Mouse (Mus musculus) small intestine, adult 2 months (tissue): ENCODE measurements around the gene Zfp981. TPM values are rescaled to one million over a fixed set of nuclear protein-coding genes. Genes with fewer than 3 reads are reported as not detected.
A peak's percentile ranks its signal among the peaks of the same experiment; 100 is the strongest.
"Not testable (repeated sequence)": the region's sequence is repeated elsewhere in the genome, so short reads cannot be mapped to it uniquely, and the experiment has no call there.

Source experiments
- H3K27ac ChIP-seq: fragments of 200-500 bp; 2 replicates; pipeline ENCODE4 v1.5.1; 2012; ENCODE audit warnings: low read depth, low read length, control low read depth, inconsistent platforms; ENCODE audit not compliant: insufficient read depth
- H3K27me3 ChIP-seq: fragments of 200-500 bp; 2 replicates; pipeline ENCODE4 v1.6.1; 2012; ENCODE audit warnings: mild to moderate bottlenecking, moderate library complexity, low read length, inconsistent platforms; ENCODE audit not compliant: control insufficient read depth, insufficient read depth
- H3K36me3 ChIP-seq: fragments of 200-500 bp; 2 replicates; pipeline ENCODE4 v1.6.1; 2012; ENCODE audit warnings: mild to moderate bottlenecking, low read length, control low read depth, inconsistent platforms; ENCODE audit not compliant: control insufficient read depth, insufficient read depth
- H3K4me1 ChIP-seq: fragments of 200-500 bp; 2 replicates; pipeline ENCODE4 v1.6.1; 2012; ENCODE audit warnings: low read length, inconsistent platforms, mixed read lengths; ENCODE audit not compliant: control insufficient read depth, insufficient read depth, insufficient read length
- H3K4me3 ChIP-seq: fragments of 200-500 bp; 2 replicates; pipeline ENCODE4 v1.5.1; 2012; ENCODE audit warnings: low read depth, mild to moderate bottlenecking, control low read depth, inconsistent platforms, low read length, moderate library complexity
- CTCF ChIP-seq: fragments of 200-500 bp; IDR thresholded peaks from 2 replicates; pipeline ENCODE4 v1.5.1; 2012; ENCODE audit warnings: low read depth, mild to moderate bottlenecking, control low read depth, inconsistent platforms, low read length, moderate library complexity, mixed read lengths; ENCODE audit not compliant: insufficient replicate concordance, insufficient read length; ENCODE audit errors: extremely low read depth
- POLR2A ChIP-seq: fragments of 200-500 bp; IDR thresholded peaks from 2 replicates; pipeline ENCODE4 v1.6.1; 2012; ENCODE audit warnings: low read depth, mild to moderate bottlenecking, control low read depth, inconsistent platforms, low read length, moderate library complexity
- WGBS: fragments of 180-500 bp; shearing (Covaris S2); methylation state at CpG from one replicate; pipeline ENCODE4 v1.1.7; 2018; 5-methylcytosine and 5-hydroxymethylcytosine counted together
- polyA plus RNA-seq: library from polyadenylated mRNA; depleted of rRNA; stranded (reverse); fragments of >200 nt; gene quantifications from 2 replicates; pipeline ENCODE4 v1.2.3, GENCODE M21; 2012; rRNA removed

Gene Zfp981
- not detected in 2 replicates for polyA plus RNA-seq

DNA sequence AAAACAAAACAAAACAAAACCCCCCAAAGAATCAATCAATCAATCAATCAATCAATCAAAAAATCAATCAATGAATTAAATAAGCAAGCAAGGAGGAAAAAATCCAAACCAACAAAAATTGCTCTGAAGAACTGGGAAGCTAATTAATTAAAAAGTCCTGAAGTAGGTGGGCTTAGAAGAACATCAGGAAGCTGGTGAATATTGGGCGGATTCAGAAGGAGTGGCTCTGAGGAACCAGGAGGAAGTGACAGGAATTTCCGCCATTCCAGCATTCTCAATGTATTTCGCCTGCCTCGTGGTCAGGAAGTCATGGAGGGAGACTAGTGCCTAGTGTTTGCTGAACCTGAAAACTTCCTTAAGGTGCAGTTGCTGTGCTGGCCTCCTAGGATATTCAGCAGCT, at the start of gene Zfp981:
Gene Zfp981 (plus strand): TSS at position 301 of the 400 bp plus-strand sequence.
- H3K36me3 ChIP-seq, H3K27ac ChIP-seq, H3K4me3 ChIP-seq, H3K27me3 ChIP-seq, H3K4me1 ChIP-seq: not testable (repeated sequence)
- WGBS: 84% methylated on average over 4 of the region's 4 CpGs

GRCm38 (mm10) chr4:146452576-146452975, 49.3 kb upstream of the Zfp981 start:
- not testable (repeated sequence) for H3K27me3 ChIP-seq, H3K36me3 ChIP-seq, H3K4me1 ChIP-seq, H3K27ac ChIP-seq, H3K4me3 ChIP-seq
- 77% methylated on average over 2 of the region's 2 CpGs for WGBS

DNA sequence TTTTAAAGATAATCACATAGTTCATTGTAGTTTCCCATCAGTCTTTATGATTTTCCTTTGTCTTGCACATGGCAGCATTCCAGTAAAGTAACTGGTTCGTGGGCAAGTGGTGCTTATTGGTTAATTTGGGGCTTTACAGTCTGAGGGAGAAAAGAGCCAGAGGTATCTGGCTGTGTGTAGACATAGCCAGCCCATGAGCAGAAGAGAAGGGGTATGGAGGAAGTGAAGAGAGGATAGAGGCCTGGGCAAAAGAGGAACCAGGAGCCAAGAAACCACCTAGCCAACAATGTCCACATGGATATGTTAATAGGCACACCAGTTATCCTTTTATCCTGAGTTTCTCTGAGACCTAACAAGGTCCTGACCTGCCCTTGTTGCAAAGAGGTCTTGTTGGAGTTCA, 47.7 kb upstream of the Zfp981 start:
- 53% methylated on average over 1 of the region's 1 CpGs for WGBS
- not testable (repeated sequence) for H3K27me3 ChIP-seq, H3K27ac ChIP-seq, H3K36me3 ChIP-seq, H3K4me1 ChIP-seq, H3K4me3 ChIP-seq

DNA sequence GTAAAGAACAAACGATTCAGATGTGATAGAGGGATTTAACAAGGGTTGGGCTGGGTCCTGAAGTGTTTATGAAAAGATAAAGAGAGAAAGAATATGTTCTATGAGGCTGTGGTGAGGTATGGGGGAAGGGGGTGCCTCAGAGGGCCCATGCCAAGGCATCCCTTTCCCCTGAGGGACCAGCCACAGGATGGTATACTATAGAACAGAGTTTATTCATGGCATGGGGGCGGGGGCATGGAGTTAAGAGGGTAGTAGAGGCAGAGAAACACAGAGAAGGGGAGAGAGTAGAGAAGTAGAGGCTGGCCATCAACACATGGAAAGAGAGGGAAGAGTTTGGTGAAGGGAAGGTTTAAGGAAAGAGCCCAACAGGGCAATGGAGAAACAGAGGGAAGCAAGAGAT, 46.9 kb upstream of the Zfp981 start:
- no peaks in the 10 kb centered on the region for H3K4me1 ChIP-seq
- no peak for TF ChIP-seq POLR2A
- TF ChIP-seq CTCF: no peak
- H3K36me3 ChIP-seq: no peaks in the 10 kb centered on the region
- WGBS: 25% methylated on average over 2 of the region's 2 CpGs
- H3K27ac ChIP-seq: no peak overlapping the region
- no peaks in the 10 kb centered on the region for H3K27me3 ChIP-seq
- no peak overlapping the region for H3K4me3 ChIP-seq

DNA sequence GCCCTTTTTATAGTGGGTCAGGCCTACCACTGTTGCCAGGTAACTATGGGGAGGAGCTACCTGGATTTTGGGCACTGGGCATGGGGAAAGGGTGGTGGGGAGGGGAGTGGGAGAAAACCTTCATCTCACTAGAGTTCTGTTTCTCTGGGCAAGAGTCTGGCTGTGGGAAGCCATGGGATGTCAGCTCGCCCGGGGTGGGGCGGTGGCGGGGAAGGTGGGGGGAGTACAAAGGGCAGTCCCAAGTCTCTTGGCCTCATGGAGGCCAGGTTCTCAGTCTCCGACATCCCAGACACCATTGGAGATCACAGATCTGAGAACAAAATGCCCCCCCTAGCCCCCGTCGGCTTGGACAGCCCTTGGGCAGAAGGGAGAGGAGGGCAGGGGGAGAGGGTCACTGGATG, 46.5 kb upstream of the Zfp981 start:
- H3K36me3 ChIP-seq: no peaks in the 10 kb centered on the region
- H3K27ac ChIP-seq: no peak overlapping the region
- H3K4me3 ChIP-seq: no peak overlapping the region
- peak; percentile 10; the same call in 1 of the 2 replicates for TF ChIP-seq POLR2A
- no peak for TF ChIP-seq CTCF
- WGBS: 92% methylated on average over 7 of the region's 7 CpGs
- no peaks in the 10 kb centered on the region for H3K27me3 ChIP-seq
- H3K4me1 ChIP-seq: no peaks in the 10 kb centered on the region

- WGBS: 63% methylated on average over 4 of the region's 4 CpGs
- Histone ChIP-seq H3K27ac (no peak overlapping the region), H3K27me3 (no peaks in the 10 kb centered on the region), H3K36me3 (no peaks in the 10 kb centered on the region), H3K4me1 (no peaks in the 10 kb centered on the region), H3K4me3 (no peak overlapping the region)
- TF ChIP-seq POLR2A (no peak), CTCF (no peak)
Observed at GRCm38 (mm10) chr4:146456061-146456726, 45.6 kb upstream of the Zfp981 start.

DNA sequence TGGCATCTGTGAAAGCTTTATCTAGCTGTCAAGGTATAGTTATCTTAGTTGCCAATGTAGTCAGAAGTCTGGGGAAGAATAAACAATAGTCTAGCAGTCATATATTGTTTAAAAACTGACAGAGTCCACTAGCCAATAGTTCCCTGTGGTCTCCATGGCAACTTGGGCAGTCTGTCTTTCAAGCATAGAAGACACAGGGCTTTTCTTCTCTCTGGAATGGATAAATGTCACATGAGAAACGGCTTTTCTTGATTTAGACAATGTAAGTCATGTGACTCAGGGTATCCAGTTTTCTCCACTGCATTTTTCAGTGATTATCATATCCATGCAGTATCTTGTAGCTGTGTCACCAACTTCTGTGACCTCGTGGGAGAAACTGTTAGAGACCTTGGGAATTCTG, 44.7 kb upstream of the Zfp981 start:
- Histone ChIP-seq H3K36me3 (no peaks in the 10 kb centered on the region), H3K27me3 (no peaks in the 10 kb centered on the region), H3K4me1 (no peaks in the 10 kb centered on the region), H3K4me3 (no peak overlapping the region), H3K27ac (no peak overlapping the region)
- no peak for TF ChIP-seq POLR2A
- TF ChIP-seq CTCF: no peak
- WGBS: 49% methylated on average over 2 of the region's 2 CpGs

GRCm38 (mm10) chr4:146457720-146458119, 44.1 kb upstream of the Zfp981 start:
- Histone ChIP-seq H3K27ac (no peak overlapping the region), H3K27me3 (no peaks in the 10 kb centered on the region), H3K4me1 (no peaks in the 10 kb centered on the region), H3K36me3 (no peaks in the 10 kb centered on the region), H3K4me3 (no peak overlapping the region)
- WGBS: 60% methylated on average over 1 of the region's 1 CpGs
- TF ChIP-seq CTCF (no peak), POLR2A (no peak)

- not testable (repeated sequence) for H3K27ac ChIP-seq, H3K27me3 ChIP-seq, H3K4me1 ChIP-seq, H3K36me3 ChIP-seq, H3K4me3 ChIP-seq
- 76% methylated on average over 5 of the region's 5 CpGs for WGBS
Observed at GRCm38 (mm10) chr4:146459822-146460221, 42.0 kb upstream of the Zfp981 start.

DNA sequence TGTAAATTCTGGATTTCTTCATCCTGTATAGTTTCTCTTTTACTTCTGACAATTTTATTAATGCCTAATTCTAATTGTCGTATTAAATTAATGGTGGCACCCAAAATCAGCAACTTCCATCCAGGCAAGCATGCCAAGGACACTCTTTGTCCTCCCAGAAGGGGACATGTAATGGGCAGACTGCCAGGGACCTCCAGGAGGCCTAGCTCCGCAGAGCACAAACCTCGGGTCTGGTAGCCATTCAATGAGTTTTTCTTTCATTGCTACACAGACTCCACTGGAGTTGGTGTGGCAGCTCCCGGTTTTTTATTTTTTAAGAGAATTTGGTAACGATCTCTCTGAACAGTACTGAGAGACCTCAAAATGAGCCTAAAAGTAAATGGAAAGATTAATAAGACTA, 41.1 kb upstream of the Zfp981 start:
- H3K27ac ChIP-seq, H3K4me1 ChIP-seq, H3K4me3 ChIP-seq, H3K36me3 ChIP-seq, H3K27me3 ChIP-seq: not testable (repeated sequence)
- WGBS: 80% methylated on average over 5 of the region's 5 CpGs

DNA sequence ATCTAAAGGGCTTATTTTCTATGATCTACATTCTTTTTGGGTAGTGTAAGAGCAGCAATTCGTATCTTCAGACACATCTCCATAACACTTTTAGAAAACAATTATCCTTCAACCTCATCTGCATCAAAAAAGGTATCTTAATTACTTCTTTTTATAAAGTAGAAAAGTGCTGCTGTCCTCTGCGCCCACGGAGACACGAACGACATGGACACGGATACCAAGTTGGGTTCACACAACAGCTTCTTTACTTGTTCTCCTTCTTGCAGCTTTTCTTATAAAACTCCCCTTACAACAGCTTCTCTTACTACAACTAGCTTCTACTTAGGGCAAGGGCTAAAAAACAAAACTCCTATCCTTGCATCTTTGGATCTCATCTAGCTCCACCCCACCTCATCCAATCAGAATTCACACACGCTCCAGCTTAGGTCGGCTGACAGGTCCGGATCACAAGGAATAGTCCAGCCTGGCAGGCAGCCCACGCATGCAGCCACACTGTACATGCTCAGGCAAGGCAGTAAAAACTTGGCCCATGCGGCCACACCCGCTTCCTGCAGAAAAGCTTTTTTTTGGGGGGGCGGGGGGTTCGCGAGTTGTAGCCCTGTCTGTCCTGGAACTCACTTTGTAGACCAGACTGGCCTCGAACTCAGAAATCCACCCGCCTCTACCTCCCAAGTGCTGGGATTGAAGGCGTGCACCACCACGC, 38.0 kb upstream of the Zfp981 start:
- H3K4me1 ChIP-seq, H3K36me3 ChIP-seq, H3K27ac ChIP-seq, H3K27me3 ChIP-seq, H3K4me3 ChIP-seq: not testable (repeated sequence)
- 88% methylated on average over 19 of the region's 19 CpGs for WGBS
